In the genomic region with DNA sequence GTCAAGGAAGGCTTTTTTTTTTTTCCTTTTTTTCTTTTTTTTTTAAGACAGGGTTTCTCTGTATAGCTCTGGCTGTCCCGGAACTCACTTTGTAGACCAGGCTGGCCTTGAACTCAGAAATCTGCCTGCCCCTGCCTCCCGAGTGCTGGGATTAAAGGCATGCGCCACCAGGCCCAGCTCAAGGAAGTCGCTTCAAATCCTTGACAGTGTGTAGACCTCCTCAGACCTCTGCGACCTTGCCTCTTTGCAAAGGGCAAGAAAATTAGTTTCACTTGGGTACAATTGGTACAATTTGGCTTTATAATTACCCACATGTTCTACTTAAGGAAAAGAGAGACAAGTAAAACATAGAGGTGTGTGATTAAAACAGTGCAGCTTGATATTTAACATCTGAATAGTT, we compare ENCODE assay signal across 7 mouse cellular contexts. TPM values are rescaled to one million over a fixed set of nuclear protein-coding genes. Genes with fewer than 3 reads are reported as not detected.
DNase-seq lines count a peak whose midpoint lies in the region; ATAC-seq lines count a peak whose summit lies in the region.
"Not testable (repeated sequence)": the region's sequence is repeated elsewhere in the genome, so short reads cannot be mapped to it uniquely, and the experiment has no call there.
"Had no signal": no experiment of that assay in that cellular context is flagged by ENCODE, and none has a peak within 500 bp of the region (broad histone marks: within the 10 kb centered on the region; RNA-seq: fewer than 3 reads in every experiment).

No protein-coding gene starts in this region.

- H3K9ac ChIP-seq in forebrain, embryonic 16.5 days (replicated peaks; ENCODE audit: low read depth, low read length); midbrain, embryonic 13.5 days (replicated peaks); midbrain, embryonic 16.5 days (ENCODE audit: low read depth, low read length): not testable (repeated sequence)

- DNase-seq in embryonic facial prominence, embryonic 10.5 days (ENCODE audit: low spot score) = peak; percentile 31
- DNase-seq in midbrain, embryonic 10.5 days (ENCODE audit: low spot score) = peak; percentile 16
- peak; percentile 29 for DNase-seq in retina, embryonic 14.5 days (ENCODE audit: low spot score)

- not testable (repeated sequence) for H3K9me3 ChIP-seq in embryonic facial prominence, embryonic 10.5 days; forebrain, embryonic 16.5 days (ENCODE audit: control insufficient read depth, low read length); midbrain, embryonic 10.5 days (replicated peaks); midbrain, embryonic 13.5 days; midbrain, embryonic 16.5 days (replicated peaks; ENCODE audit: control insufficient read depth, low read length, poor library complexity, severe bottlenecking)

- H3K27ac ChIP-seq in embryonic facial prominence, embryonic 10.5 days (replicated peaks); forebrain, embryonic 16.5 days (ENCODE audit: low read length); midbrain, embryonic 10.5 days (replicated peaks); midbrain, embryonic 13.5 days: not testable (repeated sequence)
- peak overlapping the region; percentile 86 for H3K27ac ChIP-seq in midbrain, embryonic 16.5 days (ENCODE audit: low read length)

- not testable (repeated sequence) for H3K4me2 ChIP-seq in forebrain, embryonic 16.5 days (ENCODE audit: low read length); midbrain, embryonic 13.5 days (replicated peaks); midbrain, embryonic 16.5 days (ENCODE audit: low read length)

- WGBS in embryonic facial prominence, embryonic 10.5 days = 57% methylated on average over 5 of the region's 5 CpGs
- 59% methylated on average over 5 of the region's 5 CpGs for WGBS in forebrain, embryonic 16.5 days
- WGBS in midbrain, embryonic 10.5 days = 63% methylated on average over 5 of the region's 5 CpGs
- WGBS in midbrain, embryonic 13.5 days = 38% methylated on average over 5 of the region's 5 CpGs
- 34% methylated on average over 5 of the region's 5 CpGs for WGBS in midbrain, embryonic 16.5 days

- H3K4me3 ChIP-seq in embryonic facial prominence, embryonic 10.5 days; forebrain, embryonic 16.5 days (replicated peaks; ENCODE audit: low read length); midbrain, embryonic 10.5 days; midbrain, embryonic 13.5 days (replicated peaks); midbrain, embryonic 16.5 days (ENCODE audit: low read depth, low read length): not testable (repeated sequence)

- not testable (repeated sequence) for H3K36me3 ChIP-seq in embryonic facial prominence, embryonic 10.5 days (replicated peaks); forebrain, embryonic 16.5 days (ENCODE audit: control insufficient read depth, insufficient read depth); midbrain, embryonic 10.5 days; midbrain, embryonic 13.5 days; midbrain, embryonic 16.5 days (ENCODE audit: control insufficient read depth, insufficient read depth, low read length)

- H3K4me1 ChIP-seq in embryonic facial prominence, embryonic 10.5 days; forebrain, embryonic 16.5 days (replicated peaks; ENCODE audit: control insufficient read depth, insufficient read depth, low read length); midbrain, embryonic 10.5 days; midbrain, embryonic 13.5 days (replicated peaks); midbrain, embryonic 16.5 days (ENCODE audit: control insufficient read depth, insufficient read depth, low read length): not testable (repeated sequence)

- ATAC-seq in forebrain, embryonic 16.5 days = peak; percentile 15; the same call in 1 of the 2 replicates
- peak; percentile 65; the same call in 1 of the 2 replicates for ATAC-seq in midbrain, embryonic 13.5 days
- ATAC-seq in midbrain, embryonic 16.5 days = peak; percentile 66

- not testable (repeated sequence) for H3K27me3 ChIP-seq in embryonic facial prominence, embryonic 10.5 days (replicated peaks; ENCODE audit: low read depth, poor library complexity, severe bottlenecking); forebrain, embryonic 16.5 days (replicated peaks; ENCODE audit: control insufficient read depth, insufficient read depth, low read length); midbrain, embryonic 10.5 days (ENCODE audit: low read depth, poor library complexity, severe bottlenecking); midbrain, embryonic 13.5 days; midbrain, embryonic 16.5 days (ENCODE audit: control insufficient read depth, insufficient read depth, low read depth, low read length)

RNA-seq across cellular contexts. Expression of a gene that starts 29.0 kb away (rescaled TPM):
- polyA plus RNA-seq in embryonic facial prominence, embryonic 10.5 days (2016; fragmentation: Nextera tagmentation; extraction: Ambion mirVana) = 12.7 and 15.3 TPM in 2 replicates
- 19.4 and 21.5 TPM in 2 replicates for polyA plus RNA-seq in forebrain, embryonic 16.5 days (2015; fragmentation: Nextera tagmentation; extraction: Ambion mirVana)
- 8.5 and 11.0 TPM in 2 replicates for polyA plus RNA-seq in midbrain, embryonic 10.5 days (2016; fragmentation: Nextera tagmentation; extraction: Ambion mirVana)
- polyA plus RNA-seq in midbrain, embryonic 13.5 days (2015; fragmentation: Nextera tagmentation; extraction: Ambion mirVana) = 5.0 and 6.1 TPM in 2 replicates
- polyA plus RNA-seq in midbrain, embryonic 16.5 days (2015; fragmentation: Nextera tagmentation; extraction: Ambion mirVana) = 8.4 and 10.3 TPM in 2 replicates
- polyA plus RNA-seq: G1E had no signal

Comparison
In these comparisons a context has a peak if more than half of its experiments do, and no peak if none do; other contexts are left out.
1. ATAC-seq: peak in every context shown above with its lines; median percentile 66 in midbrain, embryonic 16.5 days; 65 in midbrain, embryonic 13.5 days; 15 in forebrain, embryonic 16.5 days.